Mouse (Mus musculus): Measurements from ENCODE around the gene Glrx5. TPM values are rescaled to one million over a fixed set of nuclear protein-coding genes. Genes with fewer than 3 reads are reported as not detected.

The Glrx5 gene
- polyA plus RNA-seq, 1 experiment from 2014 or later, result 146 TPM

GRCm38 (mm10) chr12:105008150-105008549 lies 24.3 kb upstream of the Glrx5 start:
- Histone ChIP-seq H3K27ac (no peak overlapping the region), H3K4me2 (replicated peaks) (peak overlapping the region; percentile 99), H3K4me1 (peaks cover 28% of the 10 kb centered on the region), H3K9me3 (no peaks in the 10 kb centered on the region), H3K9ac (peak overlapping the region; percentile 72; the same call in 1 of the 2 replicates), H3K4me3 (peak overlapping the region; percentile 69), H3K36me3 (no peaks in the 10 kb centered on the region), H3K27me3 (peaks cover 50% of the 10 kb centered on the region)
- WGBS, result 64% methylated on average over 2 of the region's 2 CpGs
- ATAC-seq (ENCODE audit: low FRiP score, low read depth), result no peak

GRCm38 (mm10) chr12:105008752-105009178 lies 23.7 kb upstream of the Glrx5 start:
- H3K4me1 ChIP-seq, result peaks cover 34% of the 10 kb centered on the region
- WGBS, result 1% methylated on average over 13 of the region's 13 CpGs
- peak overlapping the region; percentile 69 for H3K4me3 ChIP-seq
- H3K9me3 ChIP-seq, result no peaks in the 10 kb centered on the region
- peaks cover 50% of the 10 kb centered on the region for H3K27me3 ChIP-seq
- no peak overlapping the region for H3K27ac ChIP-seq
- H3K36me3 ChIP-seq, result no peaks in the 10 kb centered on the region
- H3K9ac ChIP-seq, result peak overlapping the region; percentile 72
- ATAC-seq (ENCODE audit: low FRiP score, low read depth), result peak; percentile 64
- peak overlapping the region; percentile 99 for H3K4me2 ChIP-seq (replicated peaks)

GRCm38 (mm10) chr12:105009370-105010212 lies 22.9 kb upstream of the Glrx5 start, which contains the start of gene Syne3:
TSS of gene Syne3 (minus strand) at chr12:105009809.
- Histone ChIP-seq H3K27ac (peak within 1 kb of the TSS; percentile 10; the same call in 1 of the 2 replicates), H3K9ac (peak within 1 kb of the TSS; percentile 72), H3K9me3 (no peaks in the 10 kb centered on the region), H3K27me3 (peaks cover 50% of the 10 kb centered on the region), H3K4me1 (peaks cover 34% of the 10 kb centered on the region), H3K4me2 (replicated peaks) (peak within 1 kb of the TSS; percentile 99), H3K4me3 (peak within 1 kb of the TSS; percentile 69), H3K36me3 (no peaks in the 10 kb centered on the region)
- ATAC-seq (ENCODE audit: low FRiP score, low read depth), result peak; percentile 63
- under 1% methylated on average over 64 of the region's 66 CpGs for WGBS

GRCm38 (mm10) chr12:105010213-105010790 lies 22.2 kb upstream of the Glrx5 start:
- H3K9me3 ChIP-seq, result no peaks in the 10 kb centered on the region
- no peak for ATAC-seq (ENCODE audit: low FRiP score, low read depth)
- no peak overlapping the region for H3K27ac ChIP-seq
- peaks cover 34% of the 10 kb centered on the region for H3K4me1 ChIP-seq
- H3K4me2 ChIP-seq (replicated peaks), result peak overlapping the region; percentile 99
- 20% methylated on average over 9 of the region's 9 CpGs for WGBS
- peak overlapping the region; percentile 69 for H3K4me3 ChIP-seq
- peaks cover 49% of the 10 kb centered on the region for H3K27me3 ChIP-seq
- H3K36me3 ChIP-seq, result no peaks in the 10 kb centered on the region
- H3K9ac ChIP-seq, result peak overlapping the region; percentile 72

- Histone ChIP-seq H3K36me3 (no peaks in the 10 kb centered on the region), H3K9me3 (no peaks in the 10 kb centered on the region), H3K27me3 (peaks cover 47% of the 10 kb centered on the region), H3K4me3 (no peak overlapping the region), H3K9ac (no peak overlapping the region), H3K4me1 (peaks cover 36% of the 10 kb centered on the region), H3K27ac (no peak overlapping the region), H3K4me2 (replicated peaks) (no peak overlapping the region)
- WGBS, result 90% methylated on average over 1 of the region's 1 CpGs
- no peak for ATAC-seq (ENCODE audit: low FRiP score, low read depth)
These were observed 20.9 kb upstream of the Glrx5 start for GRCm38 (mm10) chr12:105011589-105011988.

- Histone ChIP-seq H3K27me3 (peaks cover 40% of the 10 kb centered on the region), H3K36me3 (no peaks in the 10 kb centered on the region), H3K27ac (no peak overlapping the region)
These were observed 20.2 kb upstream of the Glrx5 start for GRCm38 (mm10) chr12:105012314-105012713.

GRCm38 (mm10) chr12:105013065-105013464 lies 19.4 kb upstream of the Glrx5 start:
- Histone ChIP-seq H3K27me3 (peaks cover 33% of the 10 kb centered on the region), H3K36me3 (no peaks in the 10 kb centered on the region), H3K4me1 (peaks cover 40% of the 10 kb centered on the region), H3K4me2 (replicated peaks) (peak overlapping the region; percentile 46), H3K9ac (no peak overlapping the region; the same call in 1 of the 2 replicates), H3K27ac (peak overlapping the region; percentile 55; the same call in 1 of the 2 replicates), H3K4me3 (peak overlapping the region; percentile 10; the same call in 1 of the 2 replicates), H3K9me3 (no peaks in the 10 kb centered on the region)
- ATAC-seq (ENCODE audit: low FRiP score, low read depth), result no peak
- 18% methylated on average over 17 of the region's 17 CpGs for WGBS

More at GRCm38 (mm10) chr12:105012314-105012713, 20.2 kb upstream of the Glrx5 start:
- no peak for ATAC-seq (ENCODE audit: low FRiP score, low read depth)
- Histone ChIP-seq H3K4me3 (no peak overlapping the region), H3K9me3 (no peaks in the 10 kb centered on the region), H3K4me1 (peaks cover 41% of the 10 kb centered on the region), H3K4me2 (replicated peaks) (no peak overlapping the region), H3K9ac (no peak overlapping the region)
- WGBS, result 92% methylated on average over 4 of the region's 4 CpGs

GRCm38 (mm10) chr12:105016199-105016598 lies 16.3 kb upstream of the Glrx5 start:
- H3K9me3 ChIP-seq, result no peaks in the 10 kb centered on the region
- no peak overlapping the region for H3K4me2 ChIP-seq (replicated peaks)
- peaks cover 17% of the 10 kb centered on the region for H3K4me1 ChIP-seq
- H3K36me3 ChIP-seq, result no peaks in the 10 kb centered on the region
- WGBS, result 48% methylated on average over 4 of the region's 4 CpGs
- H3K27me3 ChIP-seq, result peaks cover 3% of the 10 kb centered on the region; the same call in 1 of the 2 replicates
- H3K27ac ChIP-seq, result no peak overlapping the region
- no peak overlapping the region for H3K4me3 ChIP-seq
- ATAC-seq (ENCODE audit: low FRiP score, low read depth), result no peak
- no peak overlapping the region for H3K9ac ChIP-seq

GRCm38 (mm10) chr12:105016639-105017038 lies 15.8 kb upstream of the Glrx5 start:
- 0 out of 2 replicates have a peak overlapping the region, but pooled peaks have one; percentile 7 for H3K4me2 ChIP-seq (replicated peaks)
- H3K9me3 ChIP-seq, result no peaks in the 10 kb centered on the region
- WGBS, result 47% methylated on average over 10 of the region's 10 CpGs
- H3K4me3 ChIP-seq, result no peak overlapping the region
- no peaks in the 10 kb centered on the region for H3K27me3 ChIP-seq
- no peak overlapping the region for H3K27ac ChIP-seq
- peaks cover 17% of the 10 kb centered on the region for H3K4me1 ChIP-seq
- ATAC-seq (ENCODE audit: low FRiP score, low read depth), result no peak
- H3K9ac ChIP-seq, result no peak overlapping the region
- no peaks in the 10 kb centered on the region for H3K36me3 ChIP-seq

- H3K4me2 ChIP-seq (replicated peaks), result no peak overlapping the region
- H3K4me1 ChIP-seq, result 0 out of 2 replicates have a peak, but pooled peaks cover 7% of the 10 kb centered on the region
- WGBS, result 61% methylated on average over 19 of the region's 19 CpGs
- peaks cover 3% of the 10 kb centered on the region; the same call in 1 of the 2 replicates for H3K36me3 ChIP-seq
- peaks cover 17% of the 10 kb centered on the region for H3K9me3 ChIP-seq
- no peak overlapping the region for H3K27ac ChIP-seq
- no peak overlapping the region for H3K4me3 ChIP-seq
- H3K9ac ChIP-seq, result no peak overlapping the region
- H3K27me3 ChIP-seq, result no peaks in the 10 kb centered on the region
- ATAC-seq (ENCODE audit: low FRiP score, low read depth), result no peak
These were observed 12.9 kb upstream of the Glrx5 start for GRCm38 (mm10) chr12:105019359-105020219.

- Histone ChIP-seq H3K9ac (no peak overlapping the region), H3K27me3 (no peaks in the 10 kb centered on the region), H3K4me1 (0 out of 2 replicates have a peak, but pooled peaks cover 5% of the 10 kb centered on the region), H3K9me3 (peaks cover 17% of the 10 kb centered on the region), H3K4me2 (replicated peaks) (no peak overlapping the region), H3K36me3 (peaks cover 3% of the 10 kb centered on the region; the same call in 1 of the 2 replicates), H3K4me3 (no peak overlapping the region), H3K27ac (no peak overlapping the region; the same call in 1 of the 2 replicates)
- WGBS, result 67% methylated on average over 8 of the region's 8 CpGs
- ATAC-seq (ENCODE audit: low FRiP score, low read depth), result no peak
These were observed 10.9 kb upstream of the Glrx5 start for GRCm38 (mm10) chr12:105021441-105022069.

All from limb, embryonic 13.5 days (tissue).